13 mouse cellular contexts compared by ENCODE assay signal in genomic region chr9:103597861-103598260, GRCm38 (mm10).
DNase-seq lines count a peak whose midpoint lies in the region; ATAC-seq lines count a peak whose summit lies in the region.
"Had no signal": no experiment of that assay in that cellular context is flagged by ENCODE, and none has a peak within 500 bp of the region (broad histone marks: within the 10 kb centered on the region; RNA-seq: fewer than 3 reads in every experiment).

No protein-coding gene starts in this region.

- H3K4me3 ChIP-seq in lung, embryonic 16.5 days (ENCODE audit: low read length): no peak overlapping the region
- H3K4me3 ChIP-seq in forebrain, embryonic 10.5 days: no peak overlapping the region
- H3K4me3 ChIP-seq: neural tube, embryonic 12.5 days had no signal

- no peak overlapping the region for H3K9ac ChIP-seq in lung, embryonic 16.5 days (ENCODE audit: low read length)
- H3K9ac ChIP-seq: neural tube, embryonic 12.5 days had no signal

- no peaks in the 10 kb centered on the region for H3K4me1 ChIP-seq in lung, embryonic 16.5 days (replicated peaks; ENCODE audit: control insufficient read depth, insufficient read depth, low read length)
- peaks cover 24% of the 10 kb centered on the region for H3K4me1 ChIP-seq in forebrain, embryonic 10.5 days

- H3K27me3 ChIP-seq in lung, embryonic 16.5 days (ENCODE audit: control insufficient read depth, insufficient read depth, low read depth, low read length): no peaks in the 10 kb centered on the region
- no peaks in the 10 kb centered on the region for H3K27me3 ChIP-seq in forebrain, embryonic 10.5 days (ENCODE audit: poor library complexity, severe bottlenecking)
- H3K27me3 ChIP-seq: neural tube, embryonic 12.5 days had no signal

- H3K4me2 ChIP-seq in lung, embryonic 16.5 days (ENCODE audit: low read depth, low read length): no peak overlapping the region
- H3K4me2 ChIP-seq: neural tube, embryonic 12.5 days had no signal

- 63% methylated on average over 2 of the region's 2 CpGs for WGBS in lung, embryonic 16.5 days
- 85% methylated on average over 2 of the region's 2 CpGs for WGBS in forebrain, embryonic 10.5 days

- peak; percentile 64 for DNase-seq in layer of hippocampus, adult 11-12 months (ENCODE audit: low spot score)
- no peak for DNase-seq in layer of hippocampus, postnatal 25 days (ENCODE audit: extremely low spot score in 1 of 2, low spot score in 1 of 2)
- DNase-seq in right cerebral cortex, adult 18-20 months: peak; percentile 73
- DNase-seq in right cerebral cortex, postnatal 14 days: no peak
- DNase-seq in right cerebral cortex, postnatal 36 days (ENCODE audit: low spot score in 2 of 2): peak; percentile 39 to 75
- no peak for DNase-seq in forebrain, embryonic 10.5 days (ENCODE audit: extremely low spot score, low spot score)
- DNase-seq: adrenal gland, postnatal 36 days; cerebellum, postnatal 10 days; heart, adult 11 months; kidney, adult 9 months had no signal

- peak overlapping the region; percentile 50; the same call in 1 of the 2 replicates for H3K27ac ChIP-seq in lung, embryonic 16.5 days (ENCODE audit: low read length)
- no peak overlapping the region for H3K27ac ChIP-seq in forebrain, embryonic 10.5 days
- H3K27ac ChIP-seq: neural tube, embryonic 12.5 days had no signal

- H3K9me3 ChIP-seq in lung, embryonic 16.5 days (ENCODE audit: control insufficient read depth, low read length): no peaks in the 10 kb centered on the region
- H3K9me3 ChIP-seq in forebrain, embryonic 10.5 days: no peaks in the 10 kb centered on the region
- H3K9me3 ChIP-seq: neural tube, embryonic 12.5 days had no signal

- peak; percentile 91 for ATAC-seq in lung, embryonic 16.5 days (ENCODE audit: low read depth)
- no peak for ATAC-seq in erythroblast, adult 5-6 weeks (replicated peaks; ENCODE audit: low FRiP score, poor library complexity, severe bottlenecking)

- H3K36me3 ChIP-seq in lung, embryonic 16.5 days (ENCODE audit: control insufficient read depth, insufficient read depth, low read length): no peaks in the 10 kb centered on the region
- no peaks in the 10 kb centered on the region for H3K36me3 ChIP-seq in forebrain, embryonic 10.5 days (replicated peaks)
- H3K36me3 ChIP-seq: neural tube, embryonic 12.5 days had no signal

Comparison
In these comparisons a context has a peak if more than half of its experiments do, and no peak if none do; other contexts are left out.
1. DNase-seq: peak in layer of hippocampus, adult 11-12 months (single experiment), right cerebral cortex, adult 18-20 months (single experiment) and right cerebral cortex, postnatal 36 days (2 of 2); none in layer of hippocampus, postnatal 25 days (0 of 2), right cerebral cortex, postnatal 14 days (single experiment) and forebrain, embryonic 10.5 days (single experiment).